Mouse (Mus musculus) ES-Bruce4 (cell line): ENCODE measurements around the gene Il3. TPM values are rescaled to one million over a fixed set of nuclear protein-coding genes. Genes with fewer than 3 reads are reported as not detected.

Experiments
- H3K27ac ChIP-seq: 2 replicates; pipeline ENCODE4 v1.5.1; 2012; ENCODE audit warnings: low read length, inconsistent platforms; ENCODE audit not compliant: insufficient read depth
- H3K27me3 ChIP-seq: 2 replicates; pipeline ENCODE4 v1.6.1; 2012; ENCODE audit warnings: mild to moderate bottlenecking, low read length, inconsistent platforms; ENCODE audit not compliant: control insufficient read depth, poor library complexity, insufficient read depth, severe bottlenecking
- H3K36me3 ChIP-seq: 2 replicates; pipeline ENCODE4 v1.6.1; 2012; ENCODE audit warnings: inconsistent platforms, mild to moderate bottlenecking, low read length, moderate library complexity; ENCODE audit not compliant: control insufficient read depth, poor library complexity, insufficient read depth, severe bottlenecking
- H3K4me1 ChIP-seq: one replicate; pipeline ENCODE4 v1.8.1; 2011; ENCODE audit warnings: low read length; ENCODE audit not compliant: control insufficient read depth, insufficient read depth
- H3K4me3 ChIP-seq: 2 replicates; pipeline ENCODE4 v1.5.1; 2011; ENCODE audit warnings: low read depth, mild to moderate bottlenecking, low read length
- H3K9ac ChIP-seq: 2 replicates; pipeline ENCODE4 v1.6.1; 2012; ENCODE audit warnings: low read depth, mild to moderate bottlenecking, inconsistent platforms; ENCODE audit not compliant: poor library complexity, severe bottlenecking
- H3K9me3 ChIP-seq: replicated peaks from 2 replicates; pipeline ENCODE4 v1.6.1; 2012; ENCODE audit warnings: mild to moderate bottlenecking, low read length, inconsistent platforms; ENCODE audit not compliant: control insufficient read depth, poor library complexity, insufficient read depth, severe bottlenecking
- CTCF ChIP-seq: IDR thresholded peaks from one replicate; pipeline ENCODE4 v1.8.1; 2011; ENCODE audit warnings: low read depth, low read length
- EP300 ChIP-seq: IDR thresholded peaks from 2 replicates; pipeline ENCODE4 v1.6.1; 2011; ENCODE audit warnings: low read depth, low read length; ENCODE audit not compliant: insufficient read depth
- POLR2A ChIP-seq: IDR thresholded peaks from one replicate; pipeline ENCODE4 v1.8.1; 2011; ENCODE audit warnings: low read length; ENCODE audit not compliant: insufficient read depth
- polyA plus RNA-seq: library from polyadenylated mRNA; stranded (reverse); fragments of >200 nt; gene quantifications from 2 replicates; pipeline ENCODE4 v1.2.4, GENCODE M21; 2011; ENCODE audit warnings: low read depth; ENCODE audit not compliant: missing spikeins, insufficient read depth, insufficient read length

Il3 gene
- polyA plus RNA-seq, 1 experiment: not detected

DNA sequence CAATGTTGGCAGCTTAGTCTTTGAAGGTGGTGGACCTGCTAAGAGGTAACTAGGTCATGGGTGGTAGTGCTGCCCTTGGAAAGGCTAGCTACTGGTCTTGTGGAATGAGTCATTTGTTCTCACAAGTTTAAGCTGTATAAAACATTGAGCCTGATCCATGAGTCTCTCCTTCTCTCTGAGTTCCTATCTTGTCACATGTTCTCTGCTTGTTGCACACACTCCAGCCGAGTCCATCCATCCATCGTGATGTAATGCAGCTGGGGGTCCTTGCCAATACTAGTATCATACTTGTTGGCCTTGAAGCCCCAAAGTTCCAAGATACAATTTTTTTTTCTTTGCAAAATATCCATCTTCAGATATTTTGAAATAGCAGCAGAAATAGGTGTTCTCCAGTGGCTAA, 39.6 kb downstream of the Il3 start:
- H3K36me3 ChIP-seq: no peaks in the 10 kb centered on the region
- TF ChIP-seq POLR2A (no peak), EP300 (no peak), CTCF (no peak)
- no peaks in the 10 kb centered on the region for H3K27me3 ChIP-seq
- H3K9ac ChIP-seq: no peak overlapping the region
- H3K4me3 ChIP-seq: no peak overlapping the region
- H3K27ac ChIP-seq: no peak overlapping the region
- no peaks in the 10 kb centered on the region for H3K9me3 ChIP-seq
- H3K4me1 ChIP-seq: no peaks in the 10 kb centered on the region

DNA sequence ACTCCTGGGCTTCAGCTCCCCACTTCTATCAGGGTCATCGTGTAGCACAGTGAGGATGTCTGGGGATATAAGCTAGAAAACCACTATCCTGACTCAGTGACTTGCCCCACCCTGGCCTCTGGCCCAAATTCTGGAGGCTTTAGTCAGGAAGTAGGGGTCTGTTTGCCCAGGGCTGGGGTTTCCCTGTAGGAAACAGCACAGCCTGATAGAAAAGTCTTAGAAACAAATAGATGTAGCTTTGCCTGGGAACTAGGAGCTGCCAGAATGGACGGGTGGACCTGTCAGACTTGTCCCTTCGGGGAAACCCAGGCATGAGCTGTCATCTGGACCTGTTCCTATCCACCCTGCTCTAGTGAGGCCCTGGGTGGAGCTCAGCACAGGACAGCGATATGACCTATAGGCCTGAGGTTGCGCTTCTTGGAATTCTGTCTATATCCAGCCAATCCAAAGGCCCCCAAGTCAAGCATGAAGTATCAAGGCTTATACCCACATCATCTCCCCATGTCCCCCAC, 42.5 kb downstream of the Il3 start:
- no peak overlapping the region for H3K4me3 ChIP-seq

DNA sequence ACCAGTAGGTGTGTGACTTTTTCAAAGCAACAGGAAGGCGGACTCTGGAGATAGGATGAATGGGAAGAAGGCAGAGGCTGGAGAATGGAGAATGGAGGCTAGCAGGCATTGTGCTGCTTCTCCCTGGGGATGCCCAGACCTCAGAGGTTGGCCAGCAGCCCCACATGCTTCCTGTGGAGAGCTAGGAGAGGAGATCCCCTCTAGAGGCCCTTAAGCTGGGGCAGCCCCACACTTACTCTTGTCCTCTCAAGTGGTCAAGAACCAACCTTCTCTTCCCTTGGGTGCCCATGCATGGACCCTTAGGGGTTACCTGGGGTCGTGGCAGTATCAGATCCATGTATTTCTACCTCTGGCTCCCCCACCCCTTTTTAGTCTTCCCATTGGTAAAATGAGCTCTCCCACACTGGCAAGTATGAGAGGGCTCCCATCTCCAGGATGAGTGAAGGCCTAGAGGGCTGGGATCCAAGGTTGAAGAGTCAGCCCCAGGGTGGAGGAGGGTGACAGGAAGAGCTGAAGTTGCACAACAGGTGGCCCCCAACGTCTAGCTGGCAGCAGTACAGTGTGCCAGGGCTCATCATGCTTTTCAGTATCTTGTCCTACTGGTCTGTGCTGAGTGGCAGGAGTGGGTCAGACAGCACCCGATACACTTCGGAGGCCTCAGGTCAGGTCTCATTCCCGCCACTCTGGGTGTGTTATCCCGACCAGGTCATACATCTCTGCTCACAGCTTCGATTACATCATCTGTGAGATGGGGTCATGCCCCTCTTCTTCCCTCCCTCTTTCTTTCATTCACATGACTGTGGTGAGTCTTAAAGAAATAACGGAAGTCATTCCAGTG, 43.2 kb downstream of the Il3 start:
- no peak overlapping the region for H3K9ac ChIP-seq
- H3K4me1 ChIP-seq: no peaks in the 10 kb centered on the region
- H3K36me3 ChIP-seq: no peaks in the 10 kb centered on the region
- H3K27ac ChIP-seq: no peak overlapping the region
- no peaks in the 10 kb centered on the region for H3K27me3 ChIP-seq
- TF ChIP-seq POLR2A (no peak), CTCF (no peak), EP300 (no peak)
- H3K9me3 ChIP-seq: no peaks in the 10 kb centered on the region
- H3K4me3 ChIP-seq: no peak overlapping the region

More for the DNA sequence above, 42.5 kb downstream of the Il3 start:
- Histone ChIP-seq H3K36me3 (no peaks in the 10 kb centered on the region), H3K4me1 (no peaks in the 10 kb centered on the region), H3K9ac (no peak overlapping the region), H3K27me3 (no peaks in the 10 kb centered on the region), H3K9me3 (no peaks in the 10 kb centered on the region), H3K27ac (no peak overlapping the region)
- TF ChIP-seq POLR2A (no peak), CTCF (no peak), EP300 (no peak)

GRCm38 (mm10) chr11:54219903-54220740, 47.0 kb downstream of the Il3 start:
- TF ChIP-seq POLR2A: no peak
- TF ChIP-seq EP300: no peak
- TF ChIP-seq CTCF: no peak

DNA sequence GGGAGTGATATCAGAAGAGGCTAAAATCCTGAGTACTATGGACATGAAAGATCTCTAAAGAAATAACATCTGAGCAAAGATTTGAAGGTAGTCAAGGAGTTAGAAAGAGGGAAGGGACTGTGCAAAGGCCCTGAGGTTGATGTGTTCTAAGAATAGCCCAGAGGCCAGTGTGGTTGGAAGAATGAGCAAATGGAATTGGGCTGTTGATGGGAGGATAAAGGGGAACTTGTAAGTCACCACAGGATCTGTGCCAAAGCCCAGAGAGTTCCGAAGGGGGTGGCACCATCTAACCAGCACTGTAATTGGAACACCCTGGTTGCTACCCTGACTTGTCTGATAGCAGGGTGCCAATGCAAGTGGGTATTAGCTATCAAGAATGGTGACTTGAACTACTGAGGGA, 47.9 kb downstream of the Il3 start:
- H3K9me3 ChIP-seq: no peaks in the 10 kb centered on the region
- H3K4me1 ChIP-seq: no peaks in the 10 kb centered on the region
- H3K27ac ChIP-seq: no peak overlapping the region
- no peak overlapping the region for H3K4me3 ChIP-seq
- H3K36me3 ChIP-seq: no peaks in the 10 kb centered on the region
- TF ChIP-seq CTCF (no peak), EP300 (no peak), POLR2A (no peak)
- no peak overlapping the region for H3K9ac ChIP-seq
- H3K27me3 ChIP-seq: no peaks in the 10 kb centered on the region

More at GRCm38 (mm10) chr11:54219903-54220740, 47.0 kb downstream of the Il3 start:
- Histone ChIP-seq H3K9ac (no peak overlapping the region), H3K4me1 (no peaks in the 10 kb centered on the region), H3K9me3 (no peaks in the 10 kb centered on the region), H3K4me3 (no peak overlapping the region), H3K36me3 (no peaks in the 10 kb centered on the region), H3K27ac (no peak overlapping the region), H3K27me3 (no peaks in the 10 kb centered on the region)
